Mouse (Mus musculus) cerebellum, adult 18-20 months (tissue): Measurements from ENCODE around the gene Hpdl.

Source experiments
- DNase-seq, 2 experiments: peaks; one replicate each; pipeline ENCODE4 v3.0.0; 2021

Hpdl gene

GRCm38 (mm10) chr4:116796442-116797110, 24.9 kb downstream of the Hpdl start:
- no peak for DNase-seq

GRCm38 (mm10) chr4:116794273-116794672, 27.2 kb downstream of the Hpdl start:
- no peak for DNase-seq

GRCm38 (mm10) chr4:116792453-116792852, 29.1 kb downstream of the Hpdl start:
- no peak for DNase-seq

GRCm38 (mm10) chr4:116788956-116789355, 32.6 kb downstream of the Hpdl start:
- peak; percentile 86 to 87 for DNase-seq

GRCm38 (mm10) chr4:116787985-116788760, 33.3 kb downstream of the Hpdl start:
- DNase-seq: peak in 1 of 2 experiments; percentile 14

GRCm38 (mm10) chr4:116786587-116786986, 34.9 kb downstream of the Hpdl start:
- no peak for DNase-seq

- DNase-seq: no peak
Measured at GRCm38 (mm10) chr4:116782171-116782570, 39.3 kb downstream of the Hpdl start.

GRCm38 (mm10) chr4:116781366-116781765, 40.1 kb downstream of the Hpdl start:
- no peak for DNase-seq

- no peak for DNase-seq
Measured at GRCm38 (mm10) chr4:116780541-116780940, 41.0 kb downstream of the Hpdl start.

- no peak for DNase-seq
Measured at GRCm38 (mm10) chr4:116777079-116777478, 44.4 kb downstream of the Hpdl start.

- DNase-seq: no peak
Measured at GRCm38 (mm10) chr4:116776391-116776790, 45.1 kb downstream of the Hpdl start.
